20 mouse cellular contexts compared by ENCODE assay signal in the genomic region with DNA sequence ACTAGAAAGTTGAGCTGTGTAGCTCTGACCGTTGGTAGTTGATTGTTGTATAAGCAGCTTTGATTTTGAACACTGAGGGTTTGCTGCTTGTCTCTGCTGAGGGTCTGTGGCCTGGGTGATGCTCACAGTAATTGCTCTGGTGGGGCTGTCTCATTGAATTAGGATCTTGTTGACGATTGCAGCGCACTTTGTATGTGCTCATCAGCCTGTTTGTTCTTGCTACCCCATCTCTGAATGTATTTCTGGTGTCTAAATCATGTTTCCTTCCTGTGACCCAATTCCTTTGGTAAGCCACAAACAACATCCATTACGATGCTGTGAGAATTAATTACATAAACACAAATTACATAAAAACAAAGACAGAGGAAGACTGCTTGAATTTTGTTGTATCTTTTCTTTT. TPM values are rescaled to one million over a fixed set of nuclear protein-coding genes. Genes with fewer than 3 reads are reported as not detected.
A peak's percentile ranks its signal among the peaks of the same experiment; 100 is the strongest.
DNase-seq lines count a peak whose midpoint lies in the region; ATAC-seq and TF ChIP-seq lines count a peak whose summit lies in the region.
"Had no signal": no experiment of that assay in that cellular context is flagged by ENCODE, and none has a peak within 500 bp of the region (broad histone marks: within the 10 kb centered on the region; RNA-seq: fewer than 3 reads in every experiment).

No protein-coding gene starts in this region.

- no peak overlapping the region for H3K27ac ChIP-seq in lung, postnatal 0 days (ENCODE audit: low read length)
- H3K27ac ChIP-seq: embryonic facial prominence, embryonic 12.5 days; gastrocnemius, adult 2 months; hindbrain, embryonic 15.5 days; midbrain, embryonic 13.5 days; stomach, postnatal 0 days had no signal

- H3K36me3 ChIP-seq in lung, postnatal 0 days (ENCODE audit: insufficient read depth, low read length) = no peaks in the 10 kb centered on the region
- peaks cover 21% of the 10 kb centered on the region for H3K36me3 ChIP-seq in megakaryocyte, embryonic 14.5 days (replicated peaks; ENCODE audit: low read length)
- H3K36me3 ChIP-seq: embryonic facial prominence, embryonic 12.5 days; hindbrain, embryonic 15.5 days; midbrain, embryonic 13.5 days had no signal

- no peak overlapping the region for H3K9ac ChIP-seq in lung, postnatal 0 days (replicated peaks; ENCODE audit: low read depth)
- H3K9ac ChIP-seq: embryonic facial prominence, embryonic 12.5 days; hindbrain, embryonic 15.5 days; midbrain, embryonic 13.5 days had no signal

- ATAC-seq in lung, postnatal 0 days = no peak
- peak; percentile 59 for ATAC-seq in activated CD4-positive, CD25-positive, alpha-beta regulatory T cell, adult 4 months
- ATAC-seq: midbrain, embryonic 13.5 days had no signal

- H3K4me1 ChIP-seq in lung, postnatal 0 days (ENCODE audit: insufficient read depth, low read depth, low read length) = 0 out of 2 replicates have a peak, but pooled peaks cover 3% of the 10 kb centered on the region
- peaks cover 86% of the 10 kb centered on the region for H3K4me1 ChIP-seq in megakaryocyte, embryonic 14.5 days
- H3K4me1 ChIP-seq: hindbrain, embryonic 15.5 days; midbrain, embryonic 13.5 days had no signal

- no peak overlapping the region for H3K4me2 ChIP-seq in lung, postnatal 0 days (replicated peaks; ENCODE audit: low read depth, low read length)
- H3K4me2 ChIP-seq: embryonic facial prominence, embryonic 12.5 days; hindbrain, embryonic 15.5 days; midbrain, embryonic 13.5 days had no signal

- TF ChIP-seq CTCF in lung, postnatal 0 days (IDR thresholded peaks at IDR 0.05) = no peak

- 0 out of 2 replicates have a peak, but pooled peaks have one; percentile 24 for TF ChIP-seq EP300 in lung, postnatal 0 days (IDR thresholded peaks at IDR 0.05)

- H3K4me3 ChIP-seq in lung, postnatal 0 days (ENCODE audit: low read depth, low read length) = no peak overlapping the region
- peak overlapping the region; percentile 59 for H3K4me3 ChIP-seq in megakaryocyte, embryonic 14.5 days (replicated peaks)
- H3K4me3 ChIP-seq: embryonic facial prominence, embryonic 12.5 days; gastrocnemius, adult 2 months; hindbrain, embryonic 15.5 days; midbrain, embryonic 13.5 days; myocyte had no signal

- 79% methylated on average over 4 of the region's 4 CpGs for WGBS in lung, postnatal 0 days

- DNase-seq in lung, postnatal 0 days (ENCODE audit: low spot score) = no peak
- DNase-seq in lung, postnatal 4 days = no peak
- DNase-seq in embryo, embryonic 11 days = no peak
- DNase-seq in heart, adult 18-20 months = no peak
- DNase-seq in layer of hippocampus, adult 11-12 months (ENCODE audit: low spot score) = no peak
- DNase-seq: adrenal gland, adult 2 months; cerebellum, postnatal 36 days; gastrocnemius, adult 2 months; kidney, adult 8-10 months; kidney, postnatal 36 days; lung, postnatal 36 days; right cerebral cortex, postnatal 14 days had no signal

- no peaks in the 10 kb centered on the region for H3K27me3 ChIP-seq in lung, postnatal 0 days (replicated peaks; ENCODE audit: insufficient read depth, low read length)
- H3K27me3 ChIP-seq in megakaryocyte, embryonic 14.5 days (replicated peaks) = no peaks in the 10 kb centered on the region
- H3K27me3 ChIP-seq: embryonic facial prominence, embryonic 12.5 days; hindbrain, embryonic 15.5 days; midbrain, embryonic 13.5 days had no signal

- H3K9me3 ChIP-seq in lung, postnatal 0 days (ENCODE audit: low read length) = no peaks in the 10 kb centered on the region
- H3K9me3 ChIP-seq in megakaryocyte, embryonic 14.5 days = no peaks in the 10 kb centered on the region
- H3K9me3 ChIP-seq: embryonic facial prominence, embryonic 12.5 days; G1E; hindbrain, embryonic 15.5 days; midbrain, embryonic 13.5 days had no signal

RNA-seq across cellular contexts. Expression of a gene that starts 39.5 kb away (rescaled TPM):
- 10.2 and 11.7 TPM in 2 replicates for polyA plus RNA-seq in lung, postnatal 0 days (2015; fragmentation: Nextera tagmentation; extraction: Ambion mirVana)
- polyA plus RNA-seq in activated CD4-positive, CD25-positive, alpha-beta regulatory T cell, adult 4 months (2017; shearing (Covaris generic)) = 10 to 100 TPM; 23.4 to 29.9 TPM
- polyA plus RNA-seq in megakaryocyte, embryonic 14.5 days (2012; ENCODE audit: insufficient read depth, low replicate concordance) = 9.3 and 12.0 TPM in 2 replicates
- total RNA-seq in heart, adult 18-20 months (2021) = 10 to 100 TPM in 1 of 2 experiments, 1 to 10 TPM in 1; 8.4 to 10.5 TPM
